Mouse (Mus musculus) lung, postnatal 4 days (tissue): ENCODE data around the gene Pole4.
A peak's percentile ranks its signal among the peaks of the same experiment; 100 is the strongest.

Experiments used
- DNase-seq, 2 experiments: peaks; one replicate each; pipeline ENCODE4 v3.0.0; 2021

Pole4 gene

GRCm38 (mm10) chr6:82705221-82705620 is at the start of gene Pole4:
Pole4 (minus strand) TSS chr6:82705365.
- DNase-seq = no peak

- no peak for DNase-seq
Measured at GRCm38 (mm10) chr6:82754769-82755168, 49.6 kb upstream of the Pole4 start.

- no peak for DNase-seq
Measured at GRCm38 (mm10) chr6:82753638-82754361, 48.6 kb upstream of the Pole4 start.

- DNase-seq = peak; percentile 46 to 50
Measured at GRCm38 (mm10) chr6:82753061-82753460, 47.9 kb upstream of the Pole4 start.

- no peak for DNase-seq
Measured at GRCm38 (mm10) chr6:82751791-82752190, 46.6 kb upstream of the Pole4 start.

- peak; percentile 31 to 68 for DNase-seq
Measured at GRCm38 (mm10) chr6:82751031-82751430, 45.9 kb upstream of the Pole4 start.

GRCm38 (mm10) chr6:82750063-82750462 is 44.9 kb upstream of the Pole4 start:
- no peak for DNase-seq

- DNase-seq = no peak
Measured at GRCm38 (mm10) chr6:82748106-82748672, 43.0 kb upstream of the Pole4 start.

- DNase-seq = no peak
Measured at GRCm38 (mm10) chr6:82747085-82747484, 41.9 kb upstream of the Pole4 start.

GRCm38 (mm10) chr6:82744553-82744952 is 39.4 kb upstream of the Pole4 start:
- no peak for DNase-seq

- DNase-seq = no peak
Measured at GRCm38 (mm10) chr6:82741518-82741880, 36.3 kb upstream of the Pole4 start.

- DNase-seq = no peak
Measured at GRCm38 (mm10) chr6:82740868-82741517, 35.8 kb upstream of the Pole4 start.

GRCm38 (mm10) chr6:82740269-82740668 is 35.1 kb upstream of the Pole4 start:
- peak in 1 of 2 experiments; percentile 68 for DNase-seq

GRCm38 (mm10) chr6:82737634-82738540 is 32.7 kb upstream of the Pole4 start:
- DNase-seq = no peak

GRCm38 (mm10) chr6:82736626-82737600 is 31.7 kb upstream of the Pole4 start:
- DNase-seq = no peak

- peak; percentile 56 to 64 for DNase-seq
Measured at GRCm38 (mm10) chr6:82735347-82735746, 30.2 kb upstream of the Pole4 start.

GRCm38 (mm10) chr6:82728635-82729034 is 23.5 kb upstream of the Pole4 start:
- no peak for DNase-seq

- DNase-seq = no peak
Measured at GRCm38 (mm10) chr6:82727206-82727605, 22.0 kb upstream of the Pole4 start.

- peak; percentile 51 to 84 for DNase-seq
Measured at GRCm38 (mm10) chr6:82723321-82723720, 18.2 kb upstream of the Pole4 start.

- DNase-seq = no peak
Measured at GRCm38 (mm10) chr6:82716126-82716525, 11.0 kb upstream of the Pole4 start.

- DNase-seq = no peak
Measured at GRCm38 (mm10) chr6:82715653-82716052, 10.5 kb upstream of the Pole4 start.

GRCm38 (mm10) chr6:82715253-82715652 is 10.1 kb upstream of the Pole4 start:
- no peak for DNase-seq
